Comparison of ENCODE assay signal across 25 mouse cellular contexts in genomic region chr16:50846505-50846904, GRCm38 (mm10).
A peak's percentile ranks its signal among the peaks of the same experiment; 100 is the strongest.
DNase-seq lines count a peak whose midpoint lies in the region; ATAC-seq lines count a peak whose summit lies in the region.
"Had no signal": no experiment of that assay in that cellular context is flagged by ENCODE, and none has a peak within 500 bp of the region (broad histone marks: within the 10 kb centered on the region; RNA-seq: fewer than 3 reads in every experiment).

No protein-coding gene starts in this region.

- peak; percentile 41; the same call in 1 of the 2 replicates for ATAC-seq in kidney, embryonic 14.5 days (ENCODE audit: low FRiP score, low TSS enrichment)
- ATAC-seq in kidney, embryonic 15.5 days (replicated peaks; ENCODE audit: low FRiP score), result no peak
- ATAC-seq in embryonic facial prominence, embryonic 12.5 days (ENCODE audit: insufficient number of reproducible peaks, insufficient read depth, low FRiP score, low TSS enrichment), result peak; percentile 65; the same call in 1 of the 2 replicates
- ATAC-seq in limb, embryonic 15.5 days (ENCODE audit: insufficient number of reproducible peaks, low FRiP score, low TSS enrichment, low read depth), result peak; percentile 35; the same call in 1 of the 2 replicates
- ATAC-seq: CD4-positive, CD25-positive, alpha-beta regulatory T cell, adult 4 months; forebrain, embryonic 14.5 days; hindbrain, embryonic 16.5 days had no signal

- no peak overlapping the region for H3K4me3 ChIP-seq in kidney, embryonic 14.5 days (ENCODE audit: low read length)
- no peak overlapping the region for H3K4me3 ChIP-seq in kidney, embryonic 15.5 days (replicated peaks)
- H3K4me3 ChIP-seq in embryonic facial prominence, embryonic 12.5 days, result no peak overlapping the region
- H3K4me3 ChIP-seq in limb, embryonic 15.5 days, result no peak overlapping the region
- H3K4me3 ChIP-seq: embryonic facial prominence, embryonic 13.5 days; erythroblast, embryonic 14.5 days; forebrain, embryonic 10.5 days; heart, adult 2 months; heart, embryonic 15.5 days; hindbrain, embryonic 12.5 days had no signal

- 63% methylated on average over 4 of the region's 4 CpGs for WGBS in kidney, embryonic 14.5 days
- WGBS in kidney, embryonic 15.5 days, result 57% methylated on average over 4 of the region's 4 CpGs
- 20% methylated on average over 4 of the region's 4 CpGs for WGBS in embryonic facial prominence, embryonic 12.5 days
- WGBS in limb, embryonic 15.5 days, result 26% methylated on average over 4 of the region's 4 CpGs

- no peaks in the 10 kb centered on the region for H3K27me3 ChIP-seq in kidney, embryonic 14.5 days (ENCODE audit: control insufficient read depth, insufficient read depth, low read length)
- no peaks in the 10 kb centered on the region for H3K27me3 ChIP-seq in kidney, embryonic 15.5 days
- no peaks in the 10 kb centered on the region for H3K27me3 ChIP-seq in embryonic facial prominence, embryonic 12.5 days
- no peaks in the 10 kb centered on the region for H3K27me3 ChIP-seq in limb, embryonic 15.5 days
- H3K27me3 ChIP-seq: embryonic facial prominence, embryonic 13.5 days; heart, embryonic 15.5 days; hindbrain, embryonic 12.5 days had no signal

- H3K36me3 ChIP-seq in kidney, embryonic 14.5 days (ENCODE audit: control insufficient read depth, insufficient read depth, low read length), result no peaks in the 10 kb centered on the region
- no peaks in the 10 kb centered on the region for H3K36me3 ChIP-seq in kidney, embryonic 15.5 days
- no peaks in the 10 kb centered on the region for H3K36me3 ChIP-seq in embryonic facial prominence, embryonic 12.5 days
- no peaks in the 10 kb centered on the region for H3K36me3 ChIP-seq in limb, embryonic 15.5 days
- H3K36me3 ChIP-seq: embryonic facial prominence, embryonic 13.5 days; forebrain, embryonic 10.5 days; G1E; heart, embryonic 15.5 days; hindbrain, embryonic 12.5 days had no signal

- intact Hi-C loops in heart, postnatal 14 days (cut with DNase I), result no loop called here

- H3K4me1 ChIP-seq in kidney, embryonic 14.5 days (ENCODE audit: control insufficient read depth, insufficient read depth, low read length), result no peaks in the 10 kb centered on the region
- no peaks in the 10 kb centered on the region for H3K4me1 ChIP-seq in kidney, embryonic 15.5 days
- H3K4me1 ChIP-seq in embryonic facial prominence, embryonic 12.5 days, result no peaks in the 10 kb centered on the region
- H3K4me1 ChIP-seq in limb, embryonic 15.5 days, result no peaks in the 10 kb centered on the region
- H3K4me1 ChIP-seq: forebrain, embryonic 10.5 days; heart, embryonic 15.5 days; hindbrain, embryonic 12.5 days had no signal

- no peak overlapping the region for H3K4me2 ChIP-seq in kidney, embryonic 14.5 days (replicated peaks; ENCODE audit: low read depth, low read length)
- H3K4me2 ChIP-seq in kidney, embryonic 15.5 days, result no peak overlapping the region
- no peak overlapping the region for H3K4me2 ChIP-seq in embryonic facial prominence, embryonic 12.5 days (replicated peaks)
- no peak overlapping the region for H3K4me2 ChIP-seq in limb, embryonic 15.5 days
- H3K4me2 ChIP-seq: embryonic facial prominence, embryonic 13.5 days; heart, embryonic 11.5 days; heart, embryonic 15.5 days; hindbrain, embryonic 12.5 days had no signal

- no peaks in the 10 kb centered on the region for H3K9me3 ChIP-seq in kidney, embryonic 14.5 days (ENCODE audit: control insufficient read depth, low read length)
- no peaks in the 10 kb centered on the region for H3K9me3 ChIP-seq in kidney, embryonic 15.5 days (replicated peaks)
- H3K9me3 ChIP-seq in embryonic facial prominence, embryonic 12.5 days, result no peaks in the 10 kb centered on the region
- no peaks in the 10 kb centered on the region for H3K9me3 ChIP-seq in limb, embryonic 15.5 days
- H3K9me3 ChIP-seq: embryonic facial prominence, embryonic 13.5 days; forebrain, embryonic 10.5 days; G1E; heart, embryonic 15.5 days; hindbrain, embryonic 12.5 days had no signal

- H3K9ac ChIP-seq in kidney, embryonic 14.5 days (ENCODE audit: low read depth, low read length), result no peak overlapping the region
- H3K9ac ChIP-seq in kidney, embryonic 15.5 days, result no peak overlapping the region
- no peak overlapping the region for H3K9ac ChIP-seq in embryonic facial prominence, embryonic 12.5 days
- H3K9ac ChIP-seq in limb, embryonic 15.5 days, result no peak overlapping the region
- H3K9ac ChIP-seq: embryonic facial prominence, embryonic 13.5 days; heart, embryonic 15.5 days; hindbrain, embryonic 12.5 days had no signal

- H3K27ac ChIP-seq in kidney, embryonic 14.5 days (ENCODE audit: low read depth, low read length), result no peak overlapping the region
- no peak overlapping the region for H3K27ac ChIP-seq in kidney, embryonic 15.5 days
- no peak overlapping the region for H3K27ac ChIP-seq in embryonic facial prominence, embryonic 12.5 days
- H3K27ac ChIP-seq in limb, embryonic 15.5 days, result no peak overlapping the region
- H3K27ac ChIP-seq: embryonic facial prominence, embryonic 13.5 days; forebrain, embryonic 10.5 days; heart, adult 2 months; heart, embryonic 15.5 days; hindbrain, embryonic 12.5 days had no signal

- peak; percentile 24 for DNase-seq in forelimb bud, embryonic 11.5 days (ENCODE audit: low read depth, low spot score)
- no peak for DNase-seq in frontal cortex, adult 2 months (ENCODE audit: extremely low spot score in 1 of 2, low spot score in 1 of 2)
- no peak for DNase-seq in adrenal gland, adult (ENCODE audit: inconsistent age in 2 of 2, low spot score in 1 of 2)
- DNase-seq in heart, postnatal 14 days, result no peak
- DNase-seq: adrenal gland, postnatal 10 days; cerebellum, adult 18-20 months; cerebellum, adult 9-11 months; cerebellum, postnatal 36 days; gastrocnemius, postnatal 10 days; heart, adult 2 months; kidney, adult 11 months had no signal
